Mouse (Mus musculus): Measurements from ENCODE around the gene Gm14862.
"Not testable (repeated sequence)": the region's sequence is repeated elsewhere in the genome, so short reads cannot be mapped to it uniquely, and the experiment has no call there.

The Gm14862 gene

GRCm38 (mm10) chrX:9256766-9257165, at the start of gene Gm14862:
TSS of gene Gm14862 (minus strand) at chrX:9256899.
- no peak for DNase-seq

GRCm38 (mm10) chrX:9303455-9303854, 46.8 kb upstream of the Gm14862 start:
- DNase-seq = no peak

DNA sequence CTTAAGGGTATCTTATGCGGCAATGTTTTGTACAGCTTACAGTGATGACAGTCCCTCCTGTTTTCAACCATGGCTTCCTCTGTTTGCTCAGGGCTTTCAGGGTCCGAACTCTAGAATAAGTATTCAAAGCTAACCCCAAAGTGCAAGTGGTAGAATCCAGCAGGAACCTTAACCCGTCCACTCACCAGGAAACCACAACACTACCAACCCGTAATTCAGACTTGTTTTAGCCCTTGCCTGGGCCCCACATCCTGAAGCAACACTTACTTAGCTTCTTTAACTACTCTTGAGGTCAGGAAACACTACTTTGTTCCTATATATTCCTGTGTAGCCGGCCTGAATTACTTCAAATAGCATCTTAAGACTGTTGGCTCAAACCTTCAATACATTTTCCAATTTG, 46.1 kb upstream of the Gm14862 start:
- no peak for DNase-seq

DNA sequence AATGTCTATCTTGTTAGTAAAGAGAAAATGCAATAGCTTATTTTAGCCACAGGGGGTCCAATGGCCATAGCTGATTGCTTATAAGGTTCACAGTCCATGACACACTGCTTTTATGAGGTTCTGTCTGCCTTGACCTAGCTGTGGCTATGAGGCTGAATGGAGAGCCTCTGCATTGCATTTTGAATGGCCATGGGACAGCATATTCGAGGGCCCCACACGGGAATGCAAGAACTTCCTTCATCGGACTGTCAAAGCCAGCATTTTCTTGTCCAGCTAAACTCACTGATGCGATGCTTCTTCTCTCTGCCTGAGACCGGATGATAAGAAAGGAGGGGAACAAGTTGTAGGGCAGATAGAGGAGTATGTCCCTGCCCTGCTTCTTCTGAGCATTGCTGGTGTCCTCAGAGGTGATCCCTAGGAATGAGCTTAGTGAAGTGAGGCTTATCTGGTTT, 41.7 kb upstream of the Gm14862 start:
- no peak for DNase-seq

DNA sequence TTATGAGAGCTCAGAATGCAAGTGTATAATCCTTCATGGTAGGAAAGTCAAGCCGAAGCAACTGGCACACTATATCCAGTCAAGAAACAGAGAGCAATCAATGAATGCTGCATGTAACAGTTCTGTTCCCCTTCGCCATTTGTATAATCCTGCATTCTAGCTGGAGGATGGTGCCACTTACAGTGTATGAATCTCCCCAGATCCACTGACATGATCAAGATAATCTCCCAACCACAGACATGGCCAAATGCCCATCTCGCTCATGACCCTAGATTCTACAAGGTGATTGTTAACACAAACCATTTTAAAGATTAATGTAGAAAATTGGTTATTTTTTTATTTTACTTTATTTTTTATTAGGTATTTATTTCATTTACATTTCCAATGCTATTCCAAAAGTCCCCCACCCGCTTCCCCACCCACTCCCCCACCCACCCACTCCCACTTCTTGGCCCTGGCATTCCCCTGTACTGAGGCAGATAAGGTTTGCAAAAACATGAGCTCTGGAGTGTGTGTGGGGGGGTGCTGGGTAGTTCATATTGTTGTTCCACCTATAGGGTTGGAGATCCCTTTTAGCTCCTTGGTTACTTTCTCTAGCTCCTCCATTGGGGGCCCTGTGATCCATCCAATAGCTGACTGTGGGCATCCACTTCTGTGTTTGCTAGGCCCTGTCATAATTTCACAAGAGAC, 36.6 kb upstream of the Gm14862 start:
- DNase-seq = not testable (repeated sequence)

DNA sequence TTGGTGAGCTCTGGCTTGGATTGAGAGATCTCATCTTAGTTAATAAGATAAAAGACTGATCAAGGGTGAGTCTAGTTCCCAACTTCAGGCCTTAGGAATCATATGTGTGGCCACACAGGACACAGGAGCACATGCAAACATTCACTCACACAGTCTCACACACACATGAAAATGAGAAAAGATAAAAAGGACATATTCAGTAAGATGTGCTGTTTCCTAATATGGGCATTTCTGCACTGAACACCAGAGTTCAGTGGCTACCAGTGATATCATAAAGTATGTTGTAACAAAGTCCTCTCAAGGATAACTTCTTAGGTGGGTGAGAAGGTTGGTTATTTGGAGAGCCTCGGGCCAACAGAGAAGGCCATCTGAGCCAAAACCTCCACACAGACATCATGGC, 26.8 kb upstream of the Gm14862 start, which contains the start of gene H2al1m:
H2al1m (plus strand) TSS at position 301 of the 400 bp plus-strand sequence.
- DNase-seq = not testable (repeated sequence)

DNA sequence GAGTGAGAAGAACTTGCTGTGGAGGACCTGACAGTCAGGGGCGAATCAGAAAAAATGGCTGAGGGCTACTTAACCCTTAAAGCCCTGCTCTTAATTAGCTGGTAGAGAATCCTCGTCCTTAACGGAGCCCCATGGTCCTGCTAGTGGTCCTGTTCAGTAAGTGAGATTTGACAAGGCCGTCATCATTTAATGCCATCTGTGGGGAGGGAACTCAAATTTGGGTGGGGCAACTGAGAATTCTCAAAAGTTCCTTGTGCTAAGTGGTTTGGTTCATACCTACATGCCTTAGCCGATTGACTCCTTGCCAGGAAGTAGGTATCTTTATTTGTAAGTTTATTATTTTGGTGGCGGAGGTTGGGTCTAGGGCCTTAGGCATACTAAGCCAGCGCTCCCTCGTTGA, 17.6 kb upstream of the Gm14862 start:
- no peak for DNase-seq

- DNase-seq = no peak
Observed at GRCm38 (mm10) chrX:9273377-9274002, 16.8 kb upstream of the Gm14862 start.

GRCm38 (mm10) chrX:9272460-9273361, 16.0 kb upstream of the Gm14862 start, which contains the start of gene Xk:
TSS of gene Xk (plus strand) at chrX:9272756.
- peak; percentile 32 to 36 for DNase-seq

DNA sequence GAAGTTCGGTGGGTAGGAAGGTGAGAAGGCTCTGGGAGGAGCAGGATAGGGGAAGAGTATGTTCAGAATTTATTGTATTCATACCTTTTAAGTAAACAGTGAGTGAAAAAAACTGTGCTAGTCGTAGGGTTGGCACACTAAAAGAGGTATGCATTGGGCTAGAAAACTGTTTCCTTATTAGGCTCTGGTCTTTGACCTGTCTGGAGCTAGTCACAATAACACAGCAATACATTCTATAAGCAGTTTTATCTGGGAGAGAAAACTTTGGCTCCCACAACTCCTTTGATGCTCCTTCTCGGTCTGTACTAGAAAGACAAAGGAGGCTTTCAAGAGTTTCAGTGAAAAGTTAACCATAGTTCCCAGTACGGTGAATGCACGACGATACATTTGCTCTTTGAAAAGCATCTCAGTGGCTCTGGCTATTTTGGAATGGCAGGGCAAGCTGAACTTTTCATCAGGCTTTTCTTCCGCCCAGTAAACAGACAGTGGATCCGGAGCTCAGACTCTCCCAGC, 15.3 kb upstream of the Gm14862 start:
- DNase-seq = no peak

GRCm38 (mm10) chrX:9271112-9271511, 14.4 kb upstream of the Gm14862 start:
- DNase-seq = no peak

GRCm38 (mm10) chrX:9259267-9259666, 2.6 kb upstream of the Gm14862 start:
- DNase-seq = no peak

DNA sequence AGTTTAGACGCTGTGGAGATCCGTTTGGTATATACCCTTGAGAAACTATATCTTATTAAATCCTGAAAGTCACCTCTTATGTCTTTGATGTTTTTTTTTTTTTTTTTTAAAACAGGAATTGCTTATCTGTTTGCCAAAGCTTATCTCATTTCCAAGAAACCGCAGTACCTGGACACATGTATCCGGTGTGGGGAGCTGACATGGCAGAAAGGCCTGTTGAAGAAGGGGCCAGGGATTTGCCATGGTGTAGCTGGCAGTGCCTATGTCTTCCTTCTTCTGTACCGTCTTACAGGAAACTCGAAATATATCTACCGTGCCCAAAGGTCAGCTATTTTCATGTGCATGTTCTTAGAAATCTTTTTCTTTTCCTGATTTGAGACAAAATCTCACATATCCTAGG, 1.1 kb upstream of the Gm14862 start:
- DNase-seq = no peak

DNA sequence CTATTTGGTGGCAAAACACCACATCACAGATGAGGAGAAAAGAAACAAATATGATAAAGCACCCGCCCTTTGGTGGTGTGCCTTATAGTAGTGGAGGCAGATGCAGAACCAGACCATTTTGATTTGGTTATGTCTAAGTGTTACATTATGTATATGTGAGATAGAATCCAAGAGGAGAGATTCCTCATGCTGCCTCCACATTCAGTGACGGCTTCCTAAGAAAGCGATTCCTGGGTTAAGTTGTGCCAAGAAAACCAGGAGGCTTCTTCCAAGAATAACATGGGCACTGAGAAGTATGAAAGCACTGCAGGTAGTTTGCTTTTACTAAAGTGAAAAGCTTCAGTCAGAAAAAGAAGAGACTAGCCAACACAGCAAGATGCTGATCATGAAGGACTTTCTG, 1.8 kb downstream of the Gm14862 start:
- DNase-seq = no peak

DNA sequence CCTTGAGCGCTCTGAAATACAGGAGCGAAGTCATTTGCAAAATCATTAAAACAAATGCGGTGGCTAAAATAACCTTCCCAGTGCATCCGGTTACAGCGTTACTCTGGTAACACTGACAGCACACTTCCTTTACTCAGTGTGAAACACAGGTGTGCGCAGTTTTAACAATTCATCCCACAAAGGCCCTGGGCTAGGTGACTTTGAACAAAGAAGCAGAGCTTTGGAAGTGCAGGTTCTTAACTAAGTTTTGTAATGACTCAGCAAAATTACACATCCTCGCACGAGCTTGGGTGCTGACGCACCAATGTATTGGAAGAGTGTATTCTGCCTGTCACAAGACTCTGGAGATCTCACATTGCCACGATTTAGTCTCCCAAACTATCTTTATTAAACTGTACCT, 2.7 kb downstream of the Gm14862 start:
- DNase-seq = peak in 1 of 2 experiments; percentile 7

DNA sequence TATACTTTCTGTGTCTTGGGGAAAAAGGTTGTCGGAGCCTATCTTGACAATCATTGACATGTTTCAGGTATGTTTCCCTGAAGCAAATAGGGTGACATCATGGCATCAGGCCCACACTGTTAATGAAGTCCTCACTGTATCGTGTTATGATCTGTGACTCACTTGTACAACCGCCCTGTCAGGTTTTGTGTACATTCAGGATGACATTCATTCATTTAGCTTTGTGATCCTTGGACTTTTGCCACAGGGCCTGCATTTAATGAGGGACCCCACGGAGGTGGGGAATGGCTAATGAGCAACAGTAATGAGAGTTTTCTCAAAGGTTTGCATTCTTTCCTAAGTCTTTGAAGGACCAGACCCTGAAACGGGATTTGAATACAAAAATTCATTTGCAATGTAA, 7.8 kb downstream of the Gm14862 start:
- no peak for DNase-seq

DNA sequence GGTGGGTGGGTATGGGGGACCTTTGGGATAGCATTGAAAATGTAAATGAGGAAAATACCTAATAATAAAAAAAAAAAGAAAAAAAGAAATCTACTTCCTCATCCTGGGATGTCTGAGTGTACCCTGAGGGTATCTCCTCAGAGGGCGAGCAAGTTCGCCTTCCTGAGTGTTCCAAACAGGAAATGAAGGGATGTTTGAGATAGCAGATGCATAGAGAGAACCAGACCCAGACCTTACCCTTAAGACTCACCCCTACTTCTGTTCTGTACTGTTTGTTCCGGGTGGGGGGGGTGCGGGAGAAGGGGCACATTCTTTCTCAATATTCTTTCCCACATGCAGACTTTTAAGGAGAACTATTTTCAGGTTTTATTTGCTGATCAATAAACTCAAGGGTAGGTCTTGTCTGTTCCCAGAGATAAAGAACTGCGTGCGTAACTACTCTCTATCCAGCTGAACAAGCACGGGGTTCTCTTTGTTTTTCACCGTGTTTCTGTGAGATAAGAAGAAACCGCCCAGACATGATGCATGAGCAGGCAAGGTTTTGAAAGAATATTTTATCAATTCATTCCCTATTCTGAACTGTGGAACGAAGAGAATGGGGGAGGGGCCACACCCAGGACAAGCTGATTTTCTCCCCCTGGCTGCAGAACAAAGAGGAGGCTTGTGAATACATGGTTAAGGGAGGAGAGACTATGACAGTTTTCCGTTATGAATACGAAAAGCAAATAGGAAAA, 11.9 kb downstream of the Gm14862 start:
- no peak for DNase-seq

GRCm38 (mm10) chrX:9243381-9243864, 13.3 kb downstream of the Gm14862 start:
- DNase-seq = no peak

- no peak for DNase-seq
Observed at GRCm38 (mm10) chrX:9240737-9241591, 15.7 kb downstream of the Gm14862 start.

DNA sequence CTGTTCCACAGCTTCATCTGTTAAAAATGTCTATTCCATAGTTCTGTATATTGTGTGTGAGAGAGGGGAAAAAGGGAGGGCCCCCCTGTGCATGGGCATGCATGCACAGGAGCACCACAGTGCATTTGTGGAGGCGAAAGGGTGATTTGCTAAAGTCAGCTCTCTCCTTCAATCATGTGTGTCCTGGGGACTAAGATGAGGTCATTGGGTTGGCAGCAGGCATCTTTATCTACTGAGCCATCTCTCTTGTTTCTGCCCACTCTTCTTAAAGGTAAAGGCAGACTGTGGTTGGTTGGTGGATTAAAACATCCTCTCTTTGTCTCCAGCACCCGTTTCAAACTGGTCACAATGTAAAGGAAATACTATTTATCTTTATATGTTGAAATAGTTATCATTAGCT, 29.6 kb downstream of the Gm14862 start:
- DNase-seq = no peak
